Mouse (Mus musculus) heart, postnatal 25 days (tissue): ENCODE measurements at regions not wholly inside any gene's neighbourhood (a gene's known extent, or its start where the extent isn't known, plus 50 kb on each side); places are given as distances from the start of the nearest gene placed in this dataset.

ENCODE experiments used
- DNase-seq: peaks from one replicate; pipeline ENCODE4 v3.0.0; 2022; ENCODE audit warnings: low spot score
- intact Hi-C: fragments of 180-260 bp; cut with DNase I; formaldehyde crosslinking; loops from one replicate; pipeline ENCODE4 v1.15.1; 2025

DNA sequence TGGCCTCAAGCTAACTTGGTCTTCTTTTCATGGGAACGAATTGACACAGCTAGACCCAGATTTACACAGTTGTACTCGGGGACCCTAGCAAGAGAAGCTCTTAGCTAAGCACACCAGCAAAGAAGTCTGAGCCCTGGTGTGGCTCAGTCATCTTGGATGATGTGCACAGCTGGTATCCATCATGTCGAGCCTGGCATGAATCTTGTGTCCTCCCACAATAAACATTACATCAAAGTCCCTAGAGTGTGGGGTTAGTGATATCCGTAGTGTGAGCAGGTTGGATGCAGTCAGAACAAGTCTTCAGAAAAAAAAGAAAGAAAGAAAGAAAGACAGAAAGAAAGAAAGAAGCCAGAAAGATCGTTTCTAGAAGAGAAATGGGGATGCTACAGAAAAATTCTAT, 52.1 kb upstream of the Hmcn1 start:
- intact Hi-C loops, result no loop called here
- peak; percentile 16 for DNase-seq

DNA sequence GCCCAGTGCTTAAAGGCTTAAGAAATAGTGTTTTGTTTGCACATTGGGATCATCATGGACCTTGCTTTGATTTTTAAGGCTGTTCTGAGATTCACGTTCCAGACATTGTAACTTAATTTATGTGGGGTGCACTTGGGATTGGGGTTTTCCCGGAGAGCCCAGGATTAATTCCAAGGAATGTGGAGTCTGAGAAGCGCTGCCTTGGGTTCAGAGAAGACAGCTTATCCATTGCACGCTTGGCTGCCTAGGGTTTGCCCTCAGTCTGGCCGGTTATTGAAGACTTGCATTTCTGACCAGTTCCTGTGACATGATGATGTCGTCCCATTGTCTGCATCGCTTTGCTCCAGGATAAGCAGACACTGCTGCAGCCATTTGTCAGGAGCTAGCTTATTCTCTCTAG, 53.4 kb upstream of the Hmcn1 start:
- no peak for DNase-seq
- intact Hi-C loops, result no loop called here

GRCm38 (mm10) chr1:151049726-151050506, 56.7 kb upstream of the Hmcn1 start:
- intact Hi-C loops, result no loop called here
- no peak for DNase-seq

DNA sequence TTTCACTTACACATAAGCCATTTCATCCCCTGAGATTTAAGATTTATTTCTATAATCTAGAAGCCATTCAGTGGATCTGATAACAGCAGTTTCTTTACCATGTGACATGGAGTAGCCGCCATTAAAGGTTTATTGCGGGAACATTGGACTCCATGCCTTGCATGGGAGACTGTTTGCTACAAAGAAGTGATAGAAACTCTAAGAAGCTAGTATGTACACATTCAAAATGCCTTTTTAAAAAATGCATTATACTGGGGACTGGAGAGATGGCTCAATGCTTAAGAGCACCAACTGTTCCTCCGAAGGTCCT, 57.2 kb upstream of the Hmcn1 start:
- no peak for DNase-seq
- intact Hi-C loops, result no loop called here

- DNase-seq, result no peak
- intact Hi-C loops, result no loop called here
These were observed 60.0 kb upstream of the Hmcn1 start for GRCm38 (mm10) chr1:151053268-151053667.

- DNase-seq, result no peak
- intact Hi-C loops, result no loop called here
These were observed 62.2 kb upstream of the Hmcn1 start for GRCm38 (mm10) chr1:151055396-151055795.

- DNase-seq, result no peak
- intact Hi-C loops, result no loop called here
These were observed 66.4 kb upstream of the Hmcn1 start for GRCm38 (mm10) chr1:151059546-151060136.

DNA sequence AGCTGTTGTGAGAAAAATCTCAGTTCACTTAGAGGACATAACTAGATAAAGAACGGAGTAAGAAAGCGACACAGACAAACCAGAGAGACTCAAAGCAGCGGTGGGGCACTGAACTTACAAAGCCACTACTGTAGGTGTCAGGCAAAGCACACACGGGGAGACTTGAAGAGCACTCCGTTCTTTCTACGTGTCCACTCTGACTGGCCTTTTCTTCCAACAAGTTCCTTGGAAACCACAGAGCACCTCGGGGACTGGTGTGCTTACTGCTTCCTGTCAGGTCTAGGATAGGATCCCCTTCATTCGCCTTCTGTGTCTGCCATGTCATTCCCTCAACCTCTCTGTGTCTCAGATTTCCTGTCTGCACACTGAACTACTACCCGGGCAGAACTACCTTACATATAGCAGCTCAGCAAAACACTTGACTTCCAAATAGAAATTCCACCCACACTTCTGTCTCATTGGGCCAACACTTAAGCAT, 71.9 kb upstream of the Hmcn1 start:
- no peak for DNase-seq
- intact Hi-C loops, result no loop called here

GRCm38 (mm10) chr1:151066379-151067128, 73.3 kb upstream of the Hmcn1 start:
- no peak for DNase-seq
- intact Hi-C loops, result no loop called here

DNA sequence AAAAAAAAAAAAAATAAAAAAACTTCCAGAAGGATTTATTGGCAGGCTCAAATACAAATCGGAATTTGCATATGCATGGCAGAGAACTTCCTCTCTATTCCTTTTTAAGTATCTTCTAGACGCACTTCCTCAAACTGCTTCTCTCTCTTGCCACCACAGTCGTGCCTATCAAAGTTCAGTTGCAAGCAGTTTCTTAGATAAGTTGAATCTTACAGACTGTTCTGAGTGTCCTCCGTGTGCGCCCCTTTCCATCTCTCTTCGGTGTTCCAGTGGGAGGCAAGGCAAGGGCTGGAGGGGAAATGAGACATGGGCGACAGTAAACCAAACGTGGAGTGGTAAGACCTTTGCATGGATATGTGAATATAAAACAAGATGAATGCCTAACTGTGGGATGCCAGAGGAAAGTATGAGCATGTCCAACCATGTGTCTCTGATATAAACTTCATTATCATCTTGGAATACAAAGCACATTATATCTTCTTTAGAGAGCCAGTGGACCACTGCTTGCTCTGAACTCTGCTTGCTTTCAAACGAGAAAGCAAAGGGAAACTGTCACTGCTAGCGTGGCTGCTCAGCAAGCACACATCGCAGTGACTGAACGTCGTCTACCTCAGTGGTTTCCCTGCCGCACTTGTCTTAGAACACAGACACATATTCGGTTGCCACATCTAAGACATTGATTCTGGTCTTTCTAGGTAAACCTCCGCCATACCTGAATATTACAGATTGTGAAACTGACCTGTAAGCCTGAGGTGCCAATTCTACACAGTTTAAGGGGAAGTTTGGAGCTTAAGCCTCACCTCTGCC, 81.5 kb upstream of the Hmcn1 start:
- intact Hi-C loops, result loop anchor here (5.0 kb wide), 1 partner anchor 313 kb away; no protein-coding TSS in a partner anchor
- DNase-seq, result no peak

- intact Hi-C loops, result loop anchor here (5.0 kb wide), 1 partner anchor 312 kb away; no protein-coding TSS in a partner anchor
- DNase-seq, result no peak
These were observed 82.3 kb upstream of the Hmcn1 start for GRCm38 (mm10) chr1:151075541-151075940.

GRCm38 (mm10) chr1:151078909-151079522, 85.8 kb upstream of the Hmcn1 start:
- peak; percentile 53 for DNase-seq
- intact Hi-C loops, result loop anchor here (2.0 to 5.0 kb wide), 3 partner anchors 44 to 308 kb away; partner anchors contain the start of gene Ivns1abp

DNA sequence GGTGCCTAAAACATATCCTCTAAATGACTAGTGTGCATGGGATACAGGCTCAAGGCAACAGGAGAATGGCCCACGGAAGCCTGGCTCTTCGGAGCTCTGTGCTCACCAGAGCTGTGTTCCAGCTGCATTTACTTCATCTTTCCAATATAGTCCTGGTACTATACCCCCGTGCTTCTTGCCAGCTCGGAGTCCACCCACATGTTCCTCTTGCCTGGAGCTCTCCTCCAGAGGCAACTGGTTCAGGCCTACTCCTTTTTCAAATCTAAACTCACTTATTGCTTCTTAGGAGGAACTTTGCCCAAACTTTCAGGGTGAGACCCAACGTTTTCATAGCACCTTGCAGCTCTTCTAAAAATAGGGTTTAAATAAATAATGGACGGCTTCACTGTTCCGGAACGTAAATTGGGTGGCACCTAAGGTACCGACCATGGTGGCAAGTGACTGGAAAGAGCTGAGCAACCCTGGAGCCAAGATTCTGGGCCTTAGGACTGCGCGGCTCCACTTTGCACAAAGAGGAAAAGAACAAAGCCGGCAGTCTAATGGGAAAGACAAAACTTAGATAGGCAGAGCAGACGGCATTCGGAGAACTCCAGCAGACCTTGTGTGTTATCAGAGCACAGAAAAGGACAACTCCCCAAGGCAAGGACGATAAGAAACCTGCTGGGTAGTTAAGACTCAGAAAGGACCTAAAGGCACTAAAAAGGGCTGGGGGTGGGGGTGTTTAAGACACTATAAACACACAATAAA, 86.6 kb upstream of the Hmcn1 start:
- intact Hi-C loops, result loop anchor here (2.0 to 5.0 kb wide), 3 partner anchors 45 to 308 kb away; partner anchors contain the start of gene Ivns1abp
- DNase-seq, result no peak

DNA sequence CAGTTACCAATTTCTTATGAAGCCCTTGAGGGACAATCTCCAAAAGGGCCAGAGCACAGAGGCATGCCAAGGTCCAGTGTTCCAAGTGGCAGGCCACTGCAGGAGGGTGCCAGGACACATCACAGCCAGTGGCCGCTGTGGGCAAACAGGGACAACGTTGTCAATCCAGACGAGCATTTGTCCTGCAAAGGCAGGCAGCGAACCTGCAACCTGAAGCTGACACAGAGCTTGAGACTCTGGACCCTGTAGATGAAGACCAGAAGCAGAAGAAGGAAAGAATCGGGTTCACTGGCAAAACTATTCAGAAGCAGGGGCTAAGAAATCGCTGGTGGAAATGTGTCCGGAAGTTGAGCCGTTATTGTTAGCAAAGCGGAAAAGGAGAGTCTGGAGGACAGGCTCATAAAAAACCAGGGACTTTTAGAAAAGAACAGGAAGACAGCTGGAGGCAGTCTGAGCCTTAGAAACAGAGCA, 87.3 kb upstream of the Hmcn1 start:
- intact Hi-C loops, result no loop called here
- DNase-seq, result no peak

DNA sequence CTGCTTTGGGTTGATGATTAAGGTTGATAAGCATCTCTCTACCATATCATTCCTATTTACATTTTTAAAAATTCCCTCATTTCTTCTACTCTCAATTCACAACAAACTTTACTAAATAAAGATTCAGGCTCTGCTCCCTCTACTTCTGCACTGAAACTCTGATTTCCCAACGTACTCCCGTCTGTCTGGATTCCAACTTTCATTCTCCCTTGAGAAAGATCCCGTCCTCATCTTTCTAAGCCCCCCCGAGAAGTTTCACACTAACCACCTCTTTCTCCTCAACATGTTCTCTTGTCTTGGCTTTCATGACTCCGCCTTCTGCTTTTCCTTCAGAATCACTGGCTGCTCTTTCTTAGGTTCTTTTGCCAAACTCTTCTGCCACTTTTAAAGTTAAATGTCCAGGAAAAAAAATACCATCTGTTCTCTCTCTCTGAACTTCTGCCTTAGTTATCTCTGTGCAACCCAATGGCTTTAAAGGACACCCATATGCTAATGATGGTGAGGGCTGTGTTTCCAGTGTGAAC, 89.3 kb upstream of the Hmcn1 start:
- intact Hi-C loops, result no loop called here
- DNase-seq, result no peak

DNA sequence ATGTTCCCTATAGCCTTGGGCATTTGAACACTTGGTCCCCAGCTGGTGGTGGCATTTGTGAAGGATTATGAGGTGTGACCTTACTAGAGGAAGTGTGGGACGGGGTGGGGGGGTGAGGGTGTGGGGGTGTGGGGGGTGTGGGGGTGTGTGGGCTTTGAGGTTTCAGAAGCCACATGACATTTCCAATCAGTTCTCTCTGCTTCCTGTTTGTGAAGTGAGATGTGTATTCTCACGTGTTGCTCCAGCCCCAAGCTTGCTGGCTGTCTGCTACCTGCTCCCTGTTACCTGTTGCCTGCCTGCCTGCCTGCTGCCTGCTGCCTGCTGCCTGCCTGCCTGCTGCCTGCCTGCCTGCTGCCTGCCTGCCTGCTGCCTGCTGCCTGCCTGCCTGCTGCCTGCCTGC, 90.6 kb upstream of the Hmcn1 start:
- no peak for DNase-seq
- intact Hi-C loops, result no loop called here

GRCm38 (mm10) chr1:151086111-151086859, 93.0 kb upstream of the Hmcn1 start:
- intact Hi-C loops, result no loop called here
- DNase-seq, result no peak

GRCm38 (mm10) chr1:151087151-151087660, 94.0 kb upstream of the Hmcn1 start:
- DNase-seq, result no peak
- intact Hi-C loops, result no loop called here
